9 mouse cellular contexts compared by ENCODE assay signal in genomic region chr13:95548856-95549255, GRCm38 (mm10). TPM values are rescaled to one million over a fixed set of nuclear protein-coding genes. Genes with fewer than 3 reads are reported as not detected.
DNase-seq lines count a peak whose midpoint lies in the region; ATAC-seq lines count a peak whose summit lies in the region.
"Had no signal": no experiment of that assay in that cellular context is flagged by ENCODE, and none has a peak within 500 bp of the region (broad histone marks: within the 10 kb centered on the region; RNA-seq: fewer than 3 reads in every experiment).

No protein-coding gene starts in this region.

- no peak for ATAC-seq in heart, embryonic 12.5 days (ENCODE audit: insufficient number of reproducible peaks, low FRiP score)
- no peak for ATAC-seq in hindbrain, embryonic 13.5 days (ENCODE audit: low FRiP score)
- peak; percentile 11; the same call in 1 of the 2 replicates for ATAC-seq in midbrain, embryonic 14.5 days (ENCODE audit: low FRiP score, low TSS enrichment)

- no peak overlapping the region for H3K27ac ChIP-seq in heart, embryonic 12.5 days (ENCODE audit: poor library complexity, severe bottlenecking)
- peak overlapping the region; percentile 68 for H3K27ac ChIP-seq in embryonic facial prominence, embryonic 10.5 days (replicated peaks)
- H3K27ac ChIP-seq in hindbrain, embryonic 13.5 days, result no peak overlapping the region
- H3K27ac ChIP-seq in midbrain, embryonic 14.5 days (replicated peaks; ENCODE audit: low read depth, low read length), result no peak overlapping the region

- H3K9ac ChIP-seq in heart, embryonic 12.5 days, result no peak overlapping the region
- H3K9ac ChIP-seq in hindbrain, embryonic 13.5 days, result no peak overlapping the region
- H3K9ac ChIP-seq in midbrain, embryonic 14.5 days (replicated peaks; ENCODE audit: low read length), result no peak overlapping the region

- H3K4me2 ChIP-seq in heart, embryonic 12.5 days, result peak overlapping the region; percentile 60
- peak overlapping the region; percentile 51 for H3K4me2 ChIP-seq in hindbrain, embryonic 13.5 days
- H3K4me2 ChIP-seq in midbrain, embryonic 14.5 days (ENCODE audit: low read length), result peak overlapping the region; percentile 30

- no peak for DNase-seq in heart, adult 9 months (ENCODE audit: low spot score in 2 of 2)
- DNase-seq in embryonic facial prominence, embryonic 10.5 days (ENCODE audit: low spot score), result no peak
- peak; percentile 55 for DNase-seq in midbrain, embryonic 14.5 days
- no peak for DNase-seq in urinary bladder, adult 2 months (ENCODE audit: low spot score)
- DNase-seq in left cerebral cortex, postnatal 4 days, result no peak
- no peak for DNase-seq in ovary, postnatal 14 days (ENCODE audit: low spot score)
- DNase-seq: thymus, adult 2 months had no signal

- H3K4me1 ChIP-seq in heart, embryonic 12.5 days (replicated peaks), result peaks cover 21% of the 10 kb centered on the region
- H3K4me1 ChIP-seq in embryonic facial prominence, embryonic 10.5 days, result peaks cover 44% of the 10 kb centered on the region
- H3K4me1 ChIP-seq in hindbrain, embryonic 13.5 days (replicated peaks), result peaks cover 37% of the 10 kb centered on the region
- peaks cover 16% of the 10 kb centered on the region for H3K4me1 ChIP-seq in midbrain, embryonic 14.5 days (ENCODE audit: control insufficient read depth, insufficient read depth, low read length)

- no peaks in the 10 kb centered on the region for H3K36me3 ChIP-seq in heart, embryonic 12.5 days
- no peaks in the 10 kb centered on the region for H3K36me3 ChIP-seq in embryonic facial prominence, embryonic 10.5 days (replicated peaks)
- no peaks in the 10 kb centered on the region for H3K36me3 ChIP-seq in hindbrain, embryonic 13.5 days
- H3K36me3 ChIP-seq in midbrain, embryonic 14.5 days (ENCODE audit: control insufficient read depth, insufficient read depth, low read length), result no peaks in the 10 kb centered on the region

- no peaks in the 10 kb centered on the region for H3K27me3 ChIP-seq in heart, embryonic 12.5 days (replicated peaks)
- H3K27me3 ChIP-seq in embryonic facial prominence, embryonic 10.5 days (replicated peaks; ENCODE audit: low read depth, poor library complexity, severe bottlenecking), result peaks cover 3% of the 10 kb centered on the region; the same call in 1 of the 2 replicates
- H3K27me3 ChIP-seq in hindbrain, embryonic 13.5 days, result no peaks in the 10 kb centered on the region
- H3K27me3 ChIP-seq in midbrain, embryonic 14.5 days (ENCODE audit: control insufficient read depth, insufficient read depth, low read length), result no peaks in the 10 kb centered on the region

- no peaks in the 10 kb centered on the region for H3K9me3 ChIP-seq in heart, embryonic 12.5 days (replicated peaks)
- H3K9me3 ChIP-seq in embryonic facial prominence, embryonic 10.5 days, result no peaks in the 10 kb centered on the region
- H3K9me3 ChIP-seq in hindbrain, embryonic 13.5 days, result no peaks in the 10 kb centered on the region
- no peaks in the 10 kb centered on the region for H3K9me3 ChIP-seq in midbrain, embryonic 14.5 days (ENCODE audit: control insufficient read depth, low read length)

- intact Hi-C loops in left cerebral cortex, postnatal 4 days (cut with DNase I), result no loop called here

- 26% methylated on average over 6 of the region's 6 CpGs for WGBS in heart, embryonic 12.5 days
- WGBS in embryonic facial prominence, embryonic 10.5 days, result 24% methylated on average over 6 of the region's 6 CpGs
- WGBS in hindbrain, embryonic 13.5 days, result 10% methylated on average over 6 of the region's 6 CpGs
- 6% methylated on average over 6 of the region's 6 CpGs for WGBS in midbrain, embryonic 14.5 days

- no peak overlapping the region for H3K4me3 ChIP-seq in heart, embryonic 12.5 days
- peak overlapping the region; percentile 41 for H3K4me3 ChIP-seq in embryonic facial prominence, embryonic 10.5 days
- H3K4me3 ChIP-seq in hindbrain, embryonic 13.5 days, result peak overlapping the region; percentile 16; the same call in 1 of the 2 replicates
- no peak overlapping the region for H3K4me3 ChIP-seq in midbrain, embryonic 14.5 days (replicated peaks; ENCODE audit: low read depth, low read length)

RNA-seq across cellular contexts. Expression of gene F2rl1, which starts 23.8 kb away (rescaled TPM):
- polyA plus RNA-seq in heart, embryonic 12.5 days (2016; fragmentation: Nextera tagmentation; extraction: Ambion mirVana), result 0.26 TPM in 1 of 2 replicates, not detected in the other
- polyA plus RNA-seq in embryonic facial prominence, embryonic 10.5 days (2016; fragmentation: Nextera tagmentation; extraction: Ambion mirVana), result 0.15 and 0.19 TPM in 2 replicates
- polyA plus RNA-seq in hindbrain, embryonic 13.5 days (2015; fragmentation: Nextera tagmentation; extraction: Ambion mirVana), result not detected in 2 replicates
- 0.08 and 0.12 TPM in 2 replicates for polyA plus RNA-seq in midbrain, embryonic 14.5 days (2014; fragmentation: Nextera tagmentation; extraction: Ambion mirVana)
- polyA plus RNA-seq in urinary bladder, adult 2 months (2012; rRNA removed), result 6.8 and 8.2 TPM in 2 replicates
- under 1 TPM; 0.14 to 0.24 TPM for total RNA-seq in left cerebral cortex, postnatal 4 days (2021)

Comparison
In these comparisons a context has a peak if more than half of its experiments do, and no peak if none do; other contexts are left out.
1. H3K4me3 ChIP-seq: peak in embryonic facial prominence, embryonic 10.5 days (single experiment) and hindbrain, embryonic 13.5 days (single experiment); none in heart, embryonic 12.5 days (single experiment) and midbrain, embryonic 14.5 days (single experiment).
2. Peak in every context shown above with its lines, with median percentiles within 50 percentile points of each other: H3K4me2 ChIP-seq.